Mouse (Mus musculus) small intestine, adult 2 months (tissue): ENCODE results near the gene Gpsm1.

Source experiments
- CTCF ChIP-seq: fragments of 200-500 bp; IDR thresholded peaks from 2 replicates; pipeline ENCODE4 v1.5.1; 2012; ENCODE audit warnings: low read depth, mild to moderate bottlenecking, control low read depth, inconsistent platforms, low read length, moderate library complexity, mixed read lengths; ENCODE audit not compliant: insufficient replicate concordance, insufficient read length; ENCODE audit errors: extremely low read depth
- POLR2A ChIP-seq: fragments of 200-500 bp; IDR thresholded peaks from 2 replicates; pipeline ENCODE4 v1.6.1; 2012; ENCODE audit warnings: low read depth, mild to moderate bottlenecking, control low read depth, inconsistent platforms, low read length, moderate library complexity

DNA sequence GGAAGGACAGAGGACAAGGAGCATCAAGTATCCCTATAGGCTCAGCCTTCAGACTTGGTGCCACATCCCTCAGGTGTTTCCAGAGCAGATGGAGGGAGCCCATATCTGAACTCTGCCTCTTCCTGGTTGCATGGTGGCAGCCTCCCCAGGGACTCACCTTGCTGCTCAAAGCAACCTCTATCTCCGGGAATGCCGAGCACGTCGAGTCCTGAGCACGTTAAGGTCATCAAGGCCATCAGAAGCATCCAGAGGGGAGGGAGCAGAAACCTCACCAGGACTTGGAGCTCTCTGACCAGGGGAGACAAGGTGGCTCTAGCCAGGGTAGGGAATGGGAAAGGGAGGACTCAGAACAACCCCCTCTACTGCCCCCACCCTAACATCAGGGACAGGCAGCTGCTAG lies 48.2 kb downstream of the Gpsm1 start:
- TF ChIP-seq POLR2A, result no peak
- TF ChIP-seq CTCF, result no peak
